Mouse (Mus musculus): ENCODE measurements at regions not wholly inside any gene's neighbourhood (a gene's known extent, or its start where the extent isn't known, plus 50 kb on each side); places are given as distances from the start of the nearest gene placed in this dataset.

- TF ChIP-seq MAX (IDR thresholded peaks at IDR 0.05; ENCODE audit: low read length), result peak; percentile 81
- TF ChIP-seq CTCF (IDR thresholded peaks at IDR 0.05 in 2 of 3, conservative IDR thresholded peaks at IDR 0.05 in 1 of 3; ENCODE audit: control insufficient read depth in 1 of 3, insufficient read depth in 1 of 3, low read depth in 2 of 3, low read length in 3 of 3, poor library complexity in 1 of 3, severe bottlenecking in 1 of 3), result no peak
- TF ChIP-seq TAL1 (IDR thresholded peaks at IDR 0.05; ENCODE audit: low read length), result peak; percentile 9; the same call in 1 of the 2 replicates
- peak; percentile 90 for TF ChIP-seq GATA1 (IDR thresholded peaks at IDR 0.05; ENCODE audit: low read depth, low read length)
- TF ChIP-seq POLR2A (IDR thresholded peaks at IDR 0.05; ENCODE audit: control insufficient read depth in 1 of 2, insufficient read depth in 1 of 2, low read depth in 1 of 2, low read length in 2 of 2, poor library complexity in 1 of 2), result no peak
- no peak; the same call in 1 of the 2 replicates for TF ChIP-seq USF1 (IDR thresholded peaks at IDR 0.05; ENCODE audit: low read depth, low read length)
- no peak for TF ChIP-seq RAD21 (IDR thresholded peaks at IDR 0.05; ENCODE audit: low read depth, low read length)
- no peak for TF ChIP-seq POLR2AphosphoS5 (IDR thresholded peaks at IDR 0.05; ENCODE audit: borderline replicate concordance, low read depth, low read length)
- TF ChIP-seq MYC (IDR thresholded peaks at IDR 0.05; ENCODE audit: low read depth, low read length), result peak; percentile 82
These were observed 139.7 kb upstream of the Egflam start for GRCm38 (mm10) chr15:7537858-7538257.
